Mouse (Mus musculus): Measurements from ENCODE around the gene Bmpr2.
A peak's percentile ranks its signal among the peaks of the same experiment; 100 is the strongest.

The Bmpr2 gene

DNA sequence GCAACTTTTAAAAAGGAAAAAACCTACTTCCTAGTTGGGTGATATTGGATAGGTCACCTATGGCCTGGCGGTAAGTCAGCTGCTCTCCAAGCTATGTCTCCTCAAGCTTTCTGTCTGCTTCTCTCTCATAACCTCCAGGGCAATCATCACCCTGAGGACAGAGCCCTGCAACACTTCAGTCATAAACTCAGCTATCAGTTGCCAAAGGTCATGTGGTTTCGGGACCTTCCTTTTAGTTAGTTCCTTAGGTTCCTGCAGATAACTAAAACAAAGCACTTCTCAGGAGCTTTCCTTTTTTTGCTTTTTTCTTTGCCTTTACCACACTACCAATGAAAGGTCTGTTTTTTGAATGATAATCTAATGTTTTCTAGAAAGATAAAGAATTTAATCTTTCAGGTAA is 136.5 kb downstream of the Bmpr2 start:
- no peak for ATAC-seq (ENCODE audit: low TSS enrichment)

DNA sequence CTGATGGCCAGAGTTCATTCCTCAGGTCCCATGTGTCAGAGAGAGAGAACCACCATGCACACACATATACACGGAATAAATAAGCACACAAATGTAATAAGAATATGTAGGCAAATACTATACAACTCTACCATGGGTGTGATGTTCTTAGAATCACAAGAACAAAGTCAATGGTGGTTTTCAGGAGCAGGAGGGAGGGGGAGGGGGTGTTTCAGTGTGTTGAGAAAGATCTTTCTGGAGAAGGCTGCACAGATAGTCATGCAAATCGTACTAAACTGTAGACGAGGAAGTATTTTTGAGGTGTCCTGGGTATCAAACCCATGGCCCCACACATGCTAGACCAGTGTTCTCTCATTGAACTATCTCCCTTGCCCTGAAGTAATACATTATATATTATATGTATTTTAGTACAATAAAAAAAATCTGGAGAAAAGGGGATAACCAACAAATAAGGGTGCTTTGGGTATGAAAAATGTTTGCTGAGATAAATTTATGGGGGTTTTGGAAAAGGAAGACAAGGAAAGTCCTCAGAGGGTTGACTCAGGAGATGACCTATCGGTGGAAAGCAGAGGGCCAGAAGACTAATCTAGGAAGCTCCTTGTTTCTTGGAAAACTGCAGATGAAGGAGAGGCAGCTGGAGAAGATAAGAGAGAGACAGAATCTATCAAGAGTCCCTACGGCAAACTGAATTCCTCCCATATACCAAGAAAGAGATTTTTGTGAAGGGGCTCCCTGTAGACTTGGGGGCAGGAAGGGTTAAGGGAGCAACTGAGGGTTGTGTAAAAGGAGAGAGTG is 138.1 kb downstream of the Bmpr2 start:
- ATAC-seq (ENCODE audit: low TSS enrichment), result no peak

DNA sequence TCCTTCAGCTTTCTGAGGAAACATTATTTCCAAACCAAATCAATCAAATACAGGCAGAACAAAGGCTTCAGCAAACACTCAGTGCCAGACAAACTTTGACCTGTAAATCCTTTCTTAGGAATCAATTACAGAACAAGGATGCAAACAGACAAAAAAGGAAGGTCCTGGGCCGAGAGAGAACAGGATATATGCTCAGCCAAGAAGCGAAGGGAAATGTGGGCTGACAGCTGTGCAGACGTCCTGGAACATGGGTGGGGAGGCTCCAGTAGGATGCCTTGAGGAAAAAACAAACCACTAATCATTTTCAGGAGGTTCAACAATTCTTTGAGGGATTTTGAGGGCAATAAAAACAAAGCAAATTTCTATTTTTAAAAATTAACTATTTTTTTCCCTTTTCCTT is 139.4 kb downstream of the Bmpr2 start:
- no peak for ATAC-seq (ENCODE audit: low TSS enrichment)

DNA sequence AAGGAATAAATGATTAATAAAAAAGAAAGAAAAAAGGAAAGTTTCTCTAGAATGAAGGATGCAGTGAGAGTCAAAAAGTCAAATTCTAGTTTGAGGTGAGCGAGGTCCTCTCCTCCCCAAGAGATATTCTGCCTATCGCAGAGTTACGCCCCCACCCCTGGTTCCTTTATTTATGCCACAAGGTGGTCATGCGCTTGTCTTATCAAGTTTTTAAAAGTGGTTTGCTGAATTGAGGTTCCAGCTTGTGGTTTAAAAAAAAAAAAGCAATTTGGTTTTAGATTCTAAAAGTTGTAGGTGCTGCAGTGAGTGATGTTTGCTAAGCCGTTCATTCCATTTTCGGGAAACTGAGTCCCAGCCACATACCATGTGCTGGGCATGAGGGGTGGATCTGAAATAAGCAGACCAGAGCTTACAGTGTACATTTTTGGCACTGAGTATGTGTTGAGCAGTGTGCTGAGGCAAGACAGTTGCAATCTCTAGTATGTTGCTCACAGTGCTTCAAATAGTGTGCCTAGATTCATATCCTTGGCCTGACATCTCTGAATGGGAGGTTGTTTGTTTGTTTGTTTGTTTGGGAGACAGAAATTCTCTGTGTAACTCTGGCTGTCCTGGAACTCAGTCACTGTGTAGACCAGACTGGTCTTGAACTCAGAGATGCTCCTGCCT is 141.6 kb downstream of the Bmpr2 start:
- no peak for ATAC-seq (ENCODE audit: low TSS enrichment)

GRCm38 (mm10) chr1:59905916-59906315 is 142.7 kb downstream of the Bmpr2 start:
- ATAC-seq (ENCODE audit: low TSS enrichment), result no peak

DNA sequence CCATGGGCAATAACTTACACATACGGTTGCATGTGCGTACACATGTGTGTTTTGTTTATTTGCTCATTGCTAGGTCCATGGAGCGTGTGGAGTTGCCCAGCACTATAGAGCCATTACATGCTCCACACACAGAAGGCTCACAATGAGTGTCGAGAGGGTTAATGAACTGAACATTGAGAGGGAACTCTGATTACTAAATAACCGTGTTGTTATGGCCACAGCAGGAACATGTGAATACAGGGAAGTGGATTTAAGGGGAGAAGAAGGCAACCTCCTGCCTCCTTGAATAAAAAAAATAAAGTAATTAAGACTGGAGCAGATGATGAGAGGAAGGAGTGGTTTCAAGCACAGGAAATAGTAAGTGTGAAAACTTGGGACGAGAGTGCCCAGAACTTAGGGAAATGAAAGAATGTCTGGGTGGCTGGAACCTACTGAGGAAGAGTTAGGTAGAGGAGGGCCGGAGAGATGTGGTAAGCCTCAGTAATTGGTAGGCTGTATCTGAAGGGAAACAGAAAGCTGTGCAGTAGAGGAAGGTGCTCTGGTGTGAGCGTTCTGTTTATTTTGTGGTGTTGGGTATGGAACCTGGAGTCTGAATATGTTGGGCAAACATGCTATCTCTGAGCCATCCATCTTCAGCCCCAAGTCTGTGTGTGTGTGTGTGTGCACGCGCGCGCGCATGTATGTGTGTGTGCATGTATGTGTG is 143.8 kb downstream of the Bmpr2 start:
- ATAC-seq (ENCODE audit: low TSS enrichment), result no peak

- no peak for ATAC-seq (ENCODE audit: low TSS enrichment)
Measured at GRCm38 (mm10) chr1:59907700-59908099, 144.5 kb downstream of the Bmpr2 start.

GRCm38 (mm10) chr1:59910941-59911340 is 147.7 kb downstream of the Bmpr2 start:
- no peak for ATAC-seq (ENCODE audit: low TSS enrichment)

GRCm38 (mm10) chr1:59912413-59913157 is 149.4 kb downstream of the Bmpr2 start, which contains the start of gene Fam117b:
Gene Fam117b (plus strand): TSS chr1:59913006.
- peak; percentile 94 for ATAC-seq (ENCODE audit: low TSS enrichment)

DNA sequence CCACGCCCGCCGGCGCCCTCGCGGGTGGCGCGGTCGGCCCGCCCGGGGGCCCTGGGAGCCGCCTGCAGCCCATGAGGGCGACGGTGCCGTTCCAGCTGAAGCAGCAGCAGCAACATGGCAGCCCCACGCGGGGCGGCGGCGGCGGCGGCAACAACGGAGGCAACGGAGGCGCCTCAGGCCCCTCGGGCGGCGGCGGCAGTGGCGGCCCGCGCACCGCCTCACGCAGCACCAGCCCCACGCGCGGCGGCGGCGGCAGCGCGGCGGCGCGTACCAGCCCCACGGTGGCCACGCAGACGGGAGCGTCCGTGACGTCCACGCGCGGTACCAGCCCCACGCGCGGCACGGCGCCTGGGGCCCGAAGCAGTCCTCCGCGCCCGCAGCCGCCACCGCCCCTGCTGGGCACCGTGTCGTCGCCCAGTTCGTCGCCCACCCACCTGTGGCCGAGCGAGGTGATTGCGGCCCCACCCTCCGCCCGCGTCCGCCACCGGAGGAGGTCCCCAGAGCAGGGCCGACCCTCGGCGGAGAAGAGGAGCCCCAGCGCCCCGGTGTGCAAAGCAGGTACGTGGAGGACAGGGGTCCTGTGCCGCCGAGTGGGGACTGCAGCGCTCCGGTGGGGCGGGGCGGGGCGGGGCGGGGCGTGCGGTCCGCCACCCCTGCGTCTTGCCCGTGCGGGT is 150.1 kb downstream of the Bmpr2 start:
- peak; percentile 71 for ATAC-seq (ENCODE audit: low TSS enrichment)

- ATAC-seq (ENCODE audit: low TSS enrichment), result no peak; the same call in 1 of the 2 replicates
Measured at GRCm38 (mm10) chr1:59913869-59914225, 150.6 kb downstream of the Bmpr2 start.

DNA sequence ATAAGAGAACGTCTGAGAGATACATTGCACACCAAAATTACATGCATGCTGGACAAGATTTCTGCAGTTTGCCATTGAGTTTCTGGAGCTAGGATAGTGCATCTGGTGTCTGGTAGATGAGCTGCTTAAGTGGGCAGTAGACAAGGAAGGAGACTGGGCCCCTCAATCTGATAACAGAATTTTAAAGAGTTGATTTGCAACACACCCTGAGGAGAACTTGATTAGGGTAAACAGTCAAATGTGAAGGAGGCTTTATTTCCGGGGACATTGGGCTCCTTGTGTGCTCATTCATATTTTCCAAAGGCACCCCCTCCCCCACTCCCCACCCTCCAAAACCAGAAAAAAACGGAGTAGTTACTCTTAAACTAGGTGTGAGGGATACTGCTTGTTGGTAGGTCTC is 151.6 kb downstream of the Bmpr2 start:
- ATAC-seq (ENCODE audit: low TSS enrichment), result no peak

DNA sequence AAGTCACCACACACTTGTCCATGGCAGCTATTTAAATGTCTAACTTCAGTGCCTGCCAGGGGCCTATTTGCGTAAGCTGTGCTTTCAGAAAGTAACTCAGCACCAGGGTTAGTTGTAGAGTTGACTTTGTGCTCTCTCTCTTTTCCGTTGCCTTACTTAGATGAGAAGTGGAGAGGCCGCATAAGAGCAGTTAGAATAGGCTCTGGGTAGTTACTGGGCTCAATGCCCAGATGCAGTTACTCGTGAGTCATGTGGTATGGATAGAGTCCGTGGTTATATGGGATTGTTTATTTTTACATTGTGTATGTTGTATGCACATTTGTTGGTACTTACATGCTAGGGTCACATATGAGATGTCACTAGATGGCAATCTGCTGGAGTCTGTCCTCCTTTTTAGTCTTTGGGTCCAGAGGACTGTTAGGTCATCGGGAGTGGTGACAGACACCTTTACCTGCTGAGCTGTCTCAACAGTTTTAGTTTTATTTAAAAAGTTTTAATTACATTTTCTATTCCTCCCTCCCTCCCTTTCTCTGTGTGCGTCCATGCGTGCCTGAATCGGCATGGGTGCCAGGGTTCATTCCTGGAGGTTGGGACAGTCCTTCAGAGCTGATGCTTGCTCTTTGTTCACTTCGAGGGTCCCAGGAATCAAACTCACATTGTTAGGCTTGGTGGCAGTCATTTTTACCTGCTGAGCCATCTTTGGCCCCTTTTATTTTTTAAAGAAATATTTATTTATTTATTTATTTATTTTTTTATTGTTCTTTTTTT is 152.8 kb downstream of the Bmpr2 start:
- no peak for ATAC-seq (ENCODE audit: low TSS enrichment)

DNA sequence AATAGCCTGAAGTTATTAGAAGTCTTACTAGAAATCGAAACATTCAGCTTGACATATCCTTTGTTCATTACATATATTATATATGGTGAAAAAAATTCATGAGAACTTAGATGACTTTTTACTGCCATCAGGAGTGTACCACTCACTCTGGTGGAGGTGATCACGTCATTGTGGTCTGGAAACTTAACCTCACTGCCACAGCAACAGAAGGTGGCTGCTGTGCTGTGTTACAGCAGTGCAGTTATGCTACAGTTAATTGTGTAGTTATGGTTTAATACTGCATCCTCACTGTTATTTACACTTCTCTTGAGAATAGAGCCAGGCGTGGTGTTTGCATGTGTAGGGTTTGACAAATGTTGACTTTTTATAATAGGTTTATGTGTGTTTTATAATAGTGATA is 154.2 kb downstream of the Bmpr2 start:
- ATAC-seq (ENCODE audit: low TSS enrichment), result no peak

DNA sequence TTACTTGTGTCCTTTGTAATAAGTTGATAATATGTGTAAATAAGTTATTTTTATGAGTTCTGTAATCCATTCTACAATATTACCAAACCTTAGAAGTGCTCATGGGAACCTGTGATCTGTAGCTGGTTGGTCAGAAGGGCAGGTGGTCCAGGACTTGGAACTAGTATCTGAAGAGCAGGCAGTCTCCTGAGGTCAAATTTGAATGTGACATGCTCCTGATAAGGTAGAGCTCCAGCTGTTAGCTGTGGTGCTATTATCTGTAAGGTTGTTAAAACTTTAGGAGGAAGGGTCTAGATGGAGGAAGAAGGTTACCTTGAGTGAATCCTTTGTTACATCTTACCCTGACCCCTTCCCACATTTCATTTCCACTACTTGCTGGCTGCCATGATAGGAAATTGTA is 154.9 kb downstream of the Bmpr2 start:
- ATAC-seq (ENCODE audit: low TSS enrichment), result no peak

DNA sequence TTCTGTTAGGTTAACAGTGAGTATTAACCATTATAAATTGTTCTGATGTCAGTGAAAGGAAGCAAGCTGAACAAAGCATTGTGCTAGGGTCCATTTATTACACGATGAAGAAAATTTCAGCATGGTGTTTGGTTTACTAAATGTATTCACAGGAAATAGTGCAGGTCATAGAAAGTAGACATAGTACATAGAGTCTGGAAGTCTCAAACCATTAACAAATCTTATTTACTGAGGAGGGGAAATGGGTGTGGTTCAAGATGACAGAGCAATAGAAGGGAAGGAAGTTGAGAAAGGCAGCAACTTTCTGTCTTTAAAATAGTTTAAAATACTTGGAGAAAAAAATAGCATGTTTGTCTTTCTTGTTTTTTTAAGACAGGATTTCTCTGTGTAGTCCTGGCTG is 160.0 kb downstream of the Bmpr2 start:
- no peak for ATAC-seq (ENCODE audit: low TSS enrichment)

DNA sequence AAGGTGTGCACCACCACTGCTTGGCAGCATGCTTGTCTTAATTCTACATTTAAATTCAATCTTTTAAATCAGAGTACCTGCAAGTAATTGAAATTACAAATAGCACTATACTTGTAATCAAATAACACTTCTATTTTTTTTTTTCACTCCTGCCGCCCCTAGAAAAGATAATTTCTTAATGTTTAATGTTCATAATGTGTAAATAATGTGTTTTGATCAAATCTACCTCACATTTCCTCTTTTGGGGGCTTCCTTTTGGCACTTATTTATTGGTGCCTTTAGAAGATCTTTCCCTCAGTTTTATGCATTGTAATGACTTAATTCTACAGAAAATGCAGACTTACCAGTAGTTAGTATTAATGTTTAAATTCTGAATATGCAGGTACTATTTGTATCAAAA is 160.5 kb downstream of the Bmpr2 start:
- no peak for ATAC-seq (ENCODE audit: low TSS enrichment)

- ATAC-seq (ENCODE audit: low TSS enrichment), result no peak
Measured at GRCm38 (mm10) chr1:59924411-59924810, 161.2 kb downstream of the Bmpr2 start.

DNA sequence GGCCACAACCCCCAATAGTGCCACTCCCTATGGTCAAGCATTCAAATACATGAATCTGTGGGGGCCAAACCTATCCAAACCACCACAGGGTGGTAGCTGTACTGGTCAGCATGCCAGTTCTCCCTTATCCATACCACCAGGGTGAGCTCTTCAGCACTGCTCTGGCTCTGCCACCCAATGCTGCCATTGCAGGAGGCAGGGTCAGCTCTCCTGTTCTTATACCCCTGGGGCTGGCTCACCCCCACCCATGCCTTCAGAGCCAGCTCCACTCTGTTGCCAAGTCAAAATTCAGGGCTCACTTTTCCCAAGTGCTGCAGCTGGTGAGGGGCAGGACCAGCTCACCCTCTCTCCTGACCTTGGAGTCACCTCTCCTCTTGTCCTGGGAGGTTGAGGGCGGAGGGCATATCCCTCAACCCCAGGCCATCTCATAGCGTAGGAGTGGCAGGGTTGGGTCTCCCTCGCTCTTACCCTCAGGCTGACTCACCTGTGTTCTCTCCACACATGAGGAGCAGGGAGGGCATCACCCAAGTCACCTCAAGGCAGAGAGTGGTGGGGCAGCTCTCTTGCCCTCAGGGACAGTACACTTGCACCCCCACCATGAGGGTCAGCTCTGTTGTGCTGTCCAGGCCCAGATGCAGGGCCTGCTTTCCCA is 162.9 kb downstream of the Bmpr2 start:
- 0 out of 2 replicates have a peak, but pooled peaks have one; percentile 9 for ATAC-seq (ENCODE audit: low TSS enrichment)

- ATAC-seq (ENCODE audit: low TSS enrichment), result peak; percentile 14; the same call in 1 of the 2 replicates
Measured at GRCm38 (mm10) chr1:59927131-59927680, 164.0 kb downstream of the Bmpr2 start.

Data from frontal cortex, adult (tissue).